Mouse (Mus musculus) stomach, embryonic 16.5 days (tissue): ENCODE data around the gene Ralgps2. TPM values are rescaled to one million over a fixed set of nuclear protein-coding genes. Genes with fewer than 3 reads are reported as not detected.

Experiments used
- ATAC-seq: fragments of 200-750 bp; cut with Nextera tagmentation; 2 replicates; pipeline ENCODE4 v1.8.0; 2017; ENCODE audit warnings: moderate number of reproducible peaks, moderate TSS enrichment; ENCODE audit not compliant: insufficient read depth, low FRiP score
- H3K27ac ChIP-seq: fragments of 300-500 bp; sonication (generic); 2 replicates; pipeline ENCODE4 v1.5.1; 2014; ENCODE audit warnings: low read length
- H3K27me3 ChIP-seq: fragments of 300-500 bp; sonication (generic); 2 replicates; pipeline ENCODE4 v1.6.1; 2014; ENCODE audit warnings: low read length, control low read depth, mixed read lengths; ENCODE audit not compliant: control insufficient read depth, insufficient read depth
- H3K36me3 ChIP-seq: fragments of 300-500 bp; sonication (generic); 2 replicates; pipeline ENCODE4 v1.6.1; 2014; ENCODE audit warnings: low read length; ENCODE audit not compliant: control insufficient read depth, insufficient read depth
- H3K4me1 ChIP-seq: fragments of 300-500 bp; sonication (generic); 2 replicates; pipeline ENCODE4 v1.6.1; 2014; ENCODE audit warnings: low read length, control low read depth, mixed read lengths; ENCODE audit not compliant: control insufficient read depth, insufficient read depth
- H3K4me2 ChIP-seq: fragments of 300-500 bp; sonication (generic); 2 replicates; pipeline ENCODE4 v1.6.1; 2014; ENCODE audit warnings: low read depth, low read length, mixed read lengths
- H3K4me3 ChIP-seq: fragments of 300-500 bp; sonication (generic); replicated peaks from 2 replicates; pipeline ENCODE4 v1.5.1; 2014; ENCODE audit warnings: mild to moderate bottlenecking, low read length
- H3K9ac ChIP-seq: fragments of 300-500 bp; sonication (generic); 2 replicates; pipeline ENCODE4 v1.6.1; 2014; ENCODE audit warnings: low read length
- H3K9me3 ChIP-seq: fragments of 300-500 bp; sonication (generic); replicated peaks from 2 replicates; pipeline ENCODE4 v1.6.1; 2016; ENCODE audit warnings: low read length, control low read depth; ENCODE audit not compliant: control insufficient read depth
- WGBS: fragments of 180-500 bp; shearing (Covaris S2); extraction: QIAGEN DNeasy Blood & Tissue Kit; methylation state at CpG from one replicate; pipeline ENCODE4 v1.1.7; 2014; 5-methylcytosine and 5-hydroxymethylcytosine counted together
- polyA plus RNA-seq: library from polyadenylated mRNA; unstranded; fragments of >200 nt; fragmentation: Nextera tagmentation; extraction: Ambion mirVana; gene quantifications from 2 replicates; pipeline ENCODE4 v1.2.1, GENCODE M21; 2015

Gene Ralgps2
- polyA plus RNA-seq, 1 experiment from 2014 or later: 54.5 TPM

DNA sequence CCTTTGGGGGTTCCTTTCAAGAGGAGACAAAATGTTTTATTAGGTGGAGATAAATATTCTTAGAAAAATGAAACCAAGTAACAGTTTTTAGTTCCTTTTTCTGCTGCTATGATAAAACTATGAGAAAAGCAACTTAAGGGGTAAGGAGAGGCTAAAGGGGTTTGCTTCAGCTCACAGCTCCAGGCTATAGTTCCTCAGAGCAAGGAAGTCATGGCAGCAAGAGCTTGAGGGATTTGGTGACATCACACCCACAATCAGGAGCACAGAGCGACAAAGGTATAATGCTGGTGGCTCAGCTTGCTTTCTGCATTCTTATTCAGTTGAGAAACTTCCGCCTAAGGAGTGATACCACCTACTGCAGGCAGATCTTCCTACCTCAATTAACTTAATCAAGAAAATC is 80.3 kb downstream of the Ralgps2 start:
- WGBS: 93% methylated on average over 2 of the region's 2 CpGs
- Histone ChIP-seq H3K9me3 (no peaks in the 10 kb centered on the region), H3K36me3 (no peaks in the 10 kb centered on the region), H3K9ac (no peak overlapping the region), H3K27ac (no peak overlapping the region), H3K27me3 (no peaks in the 10 kb centered on the region), H3K4me1 (peaks cover 12% of the 10 kb centered on the region), H3K4me2 (no peak overlapping the region), H3K4me3 (no peak overlapping the region)
- no peak for ATAC-seq

DNA sequence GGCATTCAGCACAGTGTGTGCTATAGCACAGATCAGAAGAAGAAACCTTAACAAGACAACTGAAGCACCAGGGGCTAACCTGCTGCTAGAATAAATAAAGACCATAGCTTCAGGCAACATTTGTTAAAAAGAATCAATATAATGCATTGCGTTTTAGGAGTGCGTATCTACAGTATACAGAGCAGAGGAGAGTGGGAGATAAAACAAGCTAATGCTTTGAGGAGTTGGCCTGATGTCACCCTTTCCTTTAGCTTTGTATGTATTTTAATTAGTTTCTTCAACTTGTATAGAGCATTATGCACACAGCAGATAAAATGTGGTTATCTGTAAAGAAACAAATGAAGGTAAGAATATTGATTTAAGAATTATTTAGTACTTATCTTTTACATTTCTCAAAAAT is 82.8 kb downstream of the Ralgps2 start:
- no peak overlapping the region for H3K9ac ChIP-seq

DNA sequence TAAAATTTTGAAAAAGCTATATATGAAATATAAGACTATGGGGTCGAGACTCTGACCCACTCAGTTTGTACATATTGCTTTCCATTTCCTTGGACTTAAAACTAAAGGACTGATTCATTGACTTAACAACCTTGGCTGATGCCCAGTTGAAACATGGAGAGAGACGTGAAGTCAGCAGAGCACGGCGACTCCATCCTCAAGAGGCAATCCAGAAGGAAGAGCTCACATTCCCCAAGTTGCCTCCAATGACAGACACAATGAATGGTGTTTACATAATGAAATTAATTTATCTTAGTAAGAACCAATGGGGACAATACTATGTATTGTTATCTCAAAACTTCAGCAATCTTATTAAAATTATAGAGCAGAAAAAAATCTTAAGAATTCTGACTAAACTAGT is 84.9 kb downstream of the Ralgps2 start:
- no peaks in the 10 kb centered on the region for H3K36me3 ChIP-seq
- H3K4me2 ChIP-seq: no peak overlapping the region
- WGBS: 69% methylated on average over 4 of the region's 4 CpGs
- H3K4me1 ChIP-seq: no peaks in the 10 kb centered on the region
- H3K9me3 ChIP-seq: no peaks in the 10 kb centered on the region
- no peak overlapping the region for H3K9ac ChIP-seq
- H3K27me3 ChIP-seq: no peaks in the 10 kb centered on the region
- no peak overlapping the region for H3K4me3 ChIP-seq
- ATAC-seq: no peak
- no peak overlapping the region for H3K27ac ChIP-seq

More for the DNA sequence above, 82.8 kb downstream of the Ralgps2 start:
- H3K4me3 ChIP-seq: no peak overlapping the region
- no peak for ATAC-seq
- H3K27ac ChIP-seq: no peak overlapping the region
- no peaks in the 10 kb centered on the region for H3K27me3 ChIP-seq
- H3K4me1 ChIP-seq: 0 out of 2 replicates have a peak, but pooled peaks cover 3% of the 10 kb centered on the region
- no peaks in the 10 kb centered on the region for H3K36me3 ChIP-seq
- no peaks in the 10 kb centered on the region for H3K9me3 ChIP-seq
- no peak overlapping the region for H3K4me2 ChIP-seq
- 63% methylated on average over 2 of the region's 2 CpGs for WGBS

DNA sequence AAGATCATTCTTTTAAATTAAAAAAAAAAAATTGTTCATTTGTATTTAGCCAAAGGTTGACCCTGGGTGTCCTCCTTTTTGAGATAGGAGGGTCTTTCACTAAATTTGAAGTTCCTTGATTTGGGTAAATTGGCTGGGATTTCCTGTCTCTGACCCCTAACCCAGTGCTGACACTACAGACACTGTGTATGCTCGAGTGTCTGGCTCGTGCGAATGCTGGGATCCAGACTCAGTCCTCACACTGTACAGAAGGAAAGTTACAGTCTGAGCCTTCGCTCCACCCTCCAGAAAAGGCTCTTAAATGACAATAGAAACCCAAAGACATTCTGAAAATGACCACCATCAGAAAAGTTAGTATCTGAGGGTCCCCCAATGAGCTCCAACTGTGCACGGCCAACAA is 86.6 kb downstream of the Ralgps2 start:
- H3K27ac ChIP-seq: no peak overlapping the region
- WGBS: 65% methylated on average over 5 of the region's 5 CpGs
- no peak overlapping the region for H3K4me2 ChIP-seq
- no peaks in the 10 kb centered on the region for H3K36me3 ChIP-seq
- H3K27me3 ChIP-seq: no peaks in the 10 kb centered on the region
- H3K9me3 ChIP-seq: no peaks in the 10 kb centered on the region
- H3K4me3 ChIP-seq: no peak overlapping the region
- H3K9ac ChIP-seq: no peak overlapping the region
- ATAC-seq: no peak
- H3K4me1 ChIP-seq: no peaks in the 10 kb centered on the region

DNA sequence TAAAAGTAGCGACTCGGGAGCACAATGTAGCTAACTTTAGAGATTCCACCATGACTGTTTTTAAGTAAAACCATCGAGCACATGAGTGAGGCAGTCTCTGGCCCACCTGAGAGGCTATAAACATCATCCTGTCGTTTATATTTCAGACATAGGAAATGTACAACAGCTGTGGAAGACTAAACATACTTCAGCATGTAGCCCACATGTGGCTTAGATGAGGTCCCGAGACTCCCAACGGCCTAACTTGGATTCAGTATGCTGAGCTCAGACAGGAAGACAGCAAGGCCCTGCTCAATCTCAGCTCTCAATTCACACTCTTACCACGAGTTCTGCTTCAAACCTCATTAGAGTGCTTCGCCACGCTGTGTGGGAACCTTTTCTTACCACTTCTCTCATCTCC is 87.0 kb downstream of the Ralgps2 start:
- H3K27me3 ChIP-seq: no peaks in the 10 kb centered on the region
- no peak overlapping the region for H3K4me2 ChIP-seq
- H3K4me3 ChIP-seq: no peak overlapping the region
- 47% methylated on average over 9 of the region's 9 CpGs for WGBS
- no peaks in the 10 kb centered on the region for H3K36me3 ChIP-seq
- ATAC-seq: 0 out of 2 replicates have a peak, but pooled peaks have one; percentile 40
- H3K27ac ChIP-seq: peak overlapping the region; percentile 71; the same call in 1 of the 2 replicates
- no peaks in the 10 kb centered on the region for H3K4me1 ChIP-seq
- H3K9me3 ChIP-seq: no peaks in the 10 kb centered on the region
- H3K9ac ChIP-seq: no peak overlapping the region

DNA sequence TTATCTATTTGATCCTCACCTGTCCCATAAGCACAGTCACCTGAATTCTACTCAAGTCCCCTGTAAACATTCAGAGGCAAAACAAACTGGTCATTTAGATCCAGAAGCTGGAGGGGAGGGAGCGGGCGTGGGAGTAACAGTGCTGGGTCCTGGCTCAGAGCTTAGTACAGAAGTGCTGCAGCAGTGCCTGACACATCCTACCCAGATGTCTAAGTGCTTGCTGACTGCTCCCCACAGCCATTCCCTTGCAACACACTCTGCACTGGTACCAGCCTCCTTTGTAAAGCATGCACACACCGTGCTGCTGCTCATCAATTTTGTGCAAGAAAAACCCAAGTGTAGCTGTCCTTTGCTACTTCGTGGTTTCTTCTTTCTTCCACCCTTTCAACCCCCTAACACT is 92.3 kb downstream of the Ralgps2 start:
- Histone ChIP-seq H3K27me3 (no peaks in the 10 kb centered on the region), H3K4me2 (no peak overlapping the region), H3K27ac (no peak overlapping the region), H3K9ac (no peak overlapping the region), H3K36me3 (no peaks in the 10 kb centered on the region), H3K4me3 (no peak overlapping the region), H3K9me3 (no peaks in the 10 kb centered on the region), H3K4me1 (0 out of 2 replicates have a peak, but pooled peaks cover 2% of the 10 kb centered on the region)
- 49% methylated on average over 4 of the region's 4 CpGs for WGBS
- ATAC-seq: no peak

DNA sequence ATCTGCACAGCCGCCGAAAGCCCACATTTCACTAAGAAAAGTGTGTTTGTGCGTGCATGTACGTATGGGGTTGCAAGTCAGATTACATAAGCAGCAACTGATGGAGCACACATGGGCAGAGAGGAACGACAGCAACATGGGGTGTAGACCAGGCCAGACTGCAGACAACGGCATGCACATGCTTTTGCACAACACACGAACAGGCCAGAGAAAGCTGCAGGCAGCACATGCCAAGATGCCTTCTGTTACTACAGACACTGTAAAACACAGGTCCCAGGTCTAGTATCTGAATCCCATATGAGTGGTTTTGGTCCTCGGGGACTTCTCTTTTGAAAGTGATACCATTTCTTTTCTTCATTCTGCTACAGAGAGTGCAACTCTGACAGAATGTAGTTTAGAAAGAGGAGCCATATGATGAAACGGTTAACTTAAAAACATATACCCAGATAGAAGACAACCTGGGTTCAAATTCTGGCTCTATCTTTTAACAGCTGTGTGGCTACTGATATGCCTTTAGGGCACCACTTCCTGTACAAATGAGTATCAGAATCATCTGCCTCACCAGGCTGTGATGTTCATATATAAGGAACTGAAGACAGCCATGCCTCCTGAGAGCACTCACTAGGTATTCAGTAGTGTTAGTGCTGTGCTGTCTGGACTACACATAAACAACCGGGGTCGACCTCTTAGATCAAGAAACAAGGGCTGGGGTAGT is 97.6 kb downstream of the Ralgps2 start:
- ATAC-seq: no peak
- no peaks in the 10 kb centered on the region for H3K36me3 ChIP-seq
- H3K9ac ChIP-seq: peak overlapping the region; percentile 13; the same call in 1 of the 2 replicates
- no peaks in the 10 kb centered on the region for H3K9me3 ChIP-seq
- H3K4me1 ChIP-seq: peaks cover 11% of the 10 kb centered on the region; the same call in 1 of the 2 replicates
- H3K4me3 ChIP-seq: no peak overlapping the region
- 53% methylated on average over 11 of the region's 11 CpGs for WGBS
- no peak overlapping the region; the same call in 1 of the 2 replicates for H3K27ac ChIP-seq
- H3K4me2 ChIP-seq: peak overlapping the region; percentile 22
- H3K27me3 ChIP-seq: no peaks in the 10 kb centered on the region

DNA sequence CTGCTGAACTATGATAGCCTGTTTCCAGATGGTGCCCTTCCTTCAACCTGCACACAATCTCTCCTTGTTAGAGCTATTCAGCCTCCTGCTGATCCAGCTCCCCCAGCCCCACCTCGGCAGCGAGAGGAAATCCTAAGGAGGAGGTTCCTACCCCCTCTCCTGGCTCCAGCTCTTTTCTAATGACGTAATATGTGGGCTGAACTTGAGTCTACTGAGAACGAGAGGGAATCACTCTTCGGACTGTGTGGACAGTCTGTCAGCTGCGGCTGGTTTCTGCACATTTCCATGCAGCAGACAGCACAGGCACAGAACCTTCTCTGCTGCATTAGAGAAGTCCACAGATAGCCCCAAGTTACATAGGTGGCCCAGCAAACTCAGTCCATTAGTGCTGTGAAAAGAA is 100.7 kb downstream of the Ralgps2 start:
- WGBS: 8% methylated on average over 6 of the region's 6 CpGs
- no peaks in the 10 kb centered on the region for H3K36me3 ChIP-seq
- H3K4me2 ChIP-seq: peak overlapping the region; percentile 55
- peak overlapping the region; percentile 66 for H3K9ac ChIP-seq
- no peaks in the 10 kb centered on the region for H3K27me3 ChIP-seq
- H3K27ac ChIP-seq: peak overlapping the region; percentile 82
- peak overlapping the region; percentile 45 for H3K4me3 ChIP-seq
- peaks cover 9% of the 10 kb centered on the region; the same call in 1 of the 2 replicates for H3K4me1 ChIP-seq
- ATAC-seq: peak; percentile 95
- H3K9me3 ChIP-seq: no peaks in the 10 kb centered on the region

DNA sequence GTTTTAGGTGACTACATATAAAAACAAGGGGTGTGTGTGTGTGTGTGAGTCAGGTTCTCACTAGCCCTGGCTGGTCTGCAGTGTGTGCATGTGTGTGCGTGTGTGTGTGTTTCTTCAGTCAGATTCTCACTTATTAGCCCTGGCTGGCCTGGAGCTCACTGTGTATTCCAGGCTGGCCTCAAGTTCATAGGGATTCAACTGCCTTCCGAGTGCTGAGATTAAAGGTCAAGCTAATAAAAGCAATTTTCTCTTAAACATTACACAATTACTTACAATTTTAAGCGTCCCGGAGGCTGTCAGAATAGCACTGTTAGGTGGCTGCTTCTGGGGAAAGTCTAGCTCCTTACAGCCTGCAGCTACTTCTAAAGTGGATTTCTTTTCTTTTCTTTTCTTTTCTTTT is 101.2 kb downstream of the Ralgps2 start, which contains the start of gene Angptl1:
Gene Angptl1, plus strand, starts transcription at position 386 of the 400 bp plus-strand sequence.
- Histone ChIP-seq H3K4me3 (peak within 1 kb of the TSS; percentile 45), H3K27ac (peak within 1 kb of the TSS; percentile 82), H3K9ac (peak within 1 kb of the TSS; percentile 66), H3K27me3 (no peaks in the 10 kb centered on the region), H3K36me3 (no peaks in the 10 kb centered on the region), H3K4me1 (peaks cover 9% of the 10 kb centered on the region; the same call in 1 of the 2 replicates), H3K4me2 (peak within 1 kb of the TSS; percentile 55), H3K9me3 (no peaks in the 10 kb centered on the region)
- peak; percentile 63; the same call in 1 of the 2 replicates for ATAC-seq
- 28% methylated on average over 4 of the region's 4 CpGs for WGBS
